Mouse (Mus musculus) kidney, postnatal 4 days (tissue): ENCODE measurements around the gene Akap5.

Source experiments
- DNase-seq, 2 experiments: peaks; one replicate each; pipeline ENCODE4 v3.0.0; 2021; ENCODE audit warnings: mixed read lengths in 2 of 2

Gene Akap5

GRCm38 (mm10) chr12:76369206-76369977 is 44.7 kb downstream of the Akap5 start, which contains the start of gene Zbtb25:
TSS of gene Zbtb25 (minus strand) at chr12:76369602.
- peak; percentile 83 to 92 for DNase-seq

DNA sequence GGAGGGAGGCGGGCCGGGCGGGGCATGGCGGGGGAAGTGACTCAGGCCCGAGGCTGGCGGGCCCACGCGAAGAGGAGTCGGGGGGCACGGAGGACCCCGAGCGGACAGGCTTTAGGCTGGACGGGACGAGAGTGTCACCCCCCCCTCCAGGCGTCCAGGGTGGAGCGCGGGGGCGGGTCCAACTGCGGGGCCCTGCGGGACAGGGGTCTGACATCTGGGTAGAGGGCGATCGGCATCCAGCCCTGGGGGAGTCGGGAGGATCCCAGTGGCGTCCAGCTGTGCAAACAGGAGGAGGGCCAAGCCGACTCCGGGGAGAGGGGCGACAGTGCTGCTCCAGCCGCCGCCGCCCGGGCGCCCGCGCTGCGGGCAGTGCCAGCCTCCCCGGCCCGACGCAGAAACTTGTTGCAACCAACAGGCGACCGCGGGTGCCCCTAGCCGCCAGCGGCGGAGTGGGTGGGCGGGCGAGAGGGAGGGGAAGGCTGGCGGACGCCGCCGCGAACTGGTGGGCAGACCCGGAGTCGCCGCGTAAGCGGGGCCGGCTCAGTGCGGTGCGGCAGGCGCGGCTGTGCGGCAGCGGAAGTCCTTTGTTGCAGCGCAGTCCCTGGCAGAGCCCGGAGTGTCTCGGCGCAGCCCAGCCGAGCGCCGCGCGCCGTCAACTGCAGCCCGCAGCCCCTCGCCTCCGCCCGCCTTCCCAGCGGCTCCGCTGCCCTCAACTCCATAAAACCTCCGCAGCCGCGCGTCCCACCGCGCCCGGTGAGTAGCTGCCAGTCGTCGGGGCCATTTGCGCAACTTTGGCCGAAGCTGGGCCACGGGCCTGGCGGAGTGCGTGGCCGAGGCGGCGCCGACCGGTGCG is 45.5 kb downstream of the Akap5 start, which contains the start of gene Zbtb1:
Zbtb1 (plus strand) TSS at position 289 of the 853 bp plus-strand sequence.
- peak; percentile 83 to 91 for DNase-seq

GRCm38 (mm10) chr12:76370831-76371571 is 46.3 kb downstream of the Akap5 start:
- peak; percentile 86 to 92 for DNase-seq

DNA sequence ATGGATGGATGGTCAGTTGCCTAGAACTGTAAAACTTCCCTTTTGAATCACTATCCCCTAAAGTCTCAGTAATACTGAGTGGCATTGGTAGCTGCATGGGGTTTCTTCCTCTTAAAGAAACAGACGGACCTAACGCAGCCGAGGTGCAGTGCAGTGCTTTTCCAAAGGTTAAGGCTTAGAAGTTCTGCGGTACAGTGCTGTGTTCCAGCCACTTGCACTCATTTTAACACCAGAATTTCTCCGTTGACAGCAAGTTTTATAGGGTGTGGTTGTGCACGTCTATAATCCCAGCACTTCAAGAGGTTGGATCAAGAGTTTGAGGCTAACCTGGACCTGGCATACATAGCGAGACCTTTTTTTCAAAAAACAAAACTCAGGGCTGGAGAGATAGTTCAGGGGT is 47.4 kb downstream of the Akap5 start:
- no peak for DNase-seq

- peak; percentile 22 to 27 for DNase-seq
Observed at GRCm38 (mm10) chr12:76372881-76373818, 48.5 kb downstream of the Akap5 start.

DNA sequence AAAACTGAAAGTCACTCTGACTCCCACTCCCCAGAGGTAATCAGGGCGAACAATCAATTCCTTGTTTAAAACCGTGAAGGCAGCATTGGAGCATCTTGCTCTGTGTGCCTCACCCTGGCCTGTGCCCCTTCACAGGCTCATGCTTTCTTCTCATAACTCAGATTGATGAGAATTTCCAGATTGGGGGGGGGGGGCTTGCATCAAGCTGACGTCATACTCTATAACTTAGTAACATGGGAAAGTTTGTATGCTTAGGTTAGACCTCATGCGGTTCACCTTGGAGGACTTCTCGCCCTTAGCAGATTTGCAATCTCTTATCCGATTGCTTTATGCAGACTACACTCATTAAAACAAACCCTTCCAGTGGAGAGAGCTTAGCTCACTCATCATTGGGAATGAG is 49.3 kb downstream of the Akap5 start:
- no peak for DNase-seq

DNA sequence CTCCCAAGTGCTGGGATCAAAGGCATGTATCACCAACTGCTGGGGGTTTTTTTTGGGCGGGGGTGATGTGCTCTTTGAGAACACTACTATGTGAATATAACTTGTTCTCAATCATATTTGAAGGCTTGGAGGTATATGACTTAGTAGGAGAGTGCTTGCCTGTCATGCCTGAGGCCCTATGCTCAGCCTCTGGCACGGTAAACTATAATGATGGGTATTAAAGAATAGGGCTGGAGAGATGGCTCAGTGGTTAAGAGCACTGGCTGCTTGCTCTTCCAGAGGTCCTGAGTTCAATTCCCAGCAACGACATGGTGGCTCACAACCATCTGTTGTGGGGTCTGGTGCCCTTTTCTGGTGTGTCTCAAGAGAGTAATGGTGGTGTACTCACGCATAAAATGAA is 50.2 kb downstream of the Akap5 start:
- no peak for DNase-seq

DNA sequence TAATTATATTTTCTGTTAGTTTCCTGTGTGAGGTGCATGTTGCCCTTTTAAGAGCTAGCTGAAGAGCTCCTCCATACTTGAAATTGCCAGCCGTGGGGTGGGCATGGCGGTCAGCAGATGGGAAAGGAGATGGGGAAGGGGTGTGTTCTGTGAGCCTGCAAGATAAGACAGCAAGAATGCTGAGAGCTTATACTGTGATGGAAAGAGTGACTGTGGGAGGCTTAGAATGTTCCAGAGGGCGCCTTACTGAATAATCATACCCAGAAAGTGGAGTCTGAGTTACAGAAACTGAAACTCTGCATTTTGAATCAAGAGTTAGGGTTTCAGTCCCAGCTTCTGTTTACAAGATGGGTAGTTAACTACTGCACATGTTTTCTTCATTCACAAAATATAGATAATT is 50.8 kb downstream of the Akap5 start:
- DNase-seq, result no peak

- peak in 1 of 2 experiments; percentile 36 for DNase-seq
Observed at GRCm38 (mm10) chr12:76376649-76377048, 52.0 kb downstream of the Akap5 start.

GRCm38 (mm10) chr12:76377059-76377458 is 52.4 kb downstream of the Akap5 start:
- no peak for DNase-seq

DNA sequence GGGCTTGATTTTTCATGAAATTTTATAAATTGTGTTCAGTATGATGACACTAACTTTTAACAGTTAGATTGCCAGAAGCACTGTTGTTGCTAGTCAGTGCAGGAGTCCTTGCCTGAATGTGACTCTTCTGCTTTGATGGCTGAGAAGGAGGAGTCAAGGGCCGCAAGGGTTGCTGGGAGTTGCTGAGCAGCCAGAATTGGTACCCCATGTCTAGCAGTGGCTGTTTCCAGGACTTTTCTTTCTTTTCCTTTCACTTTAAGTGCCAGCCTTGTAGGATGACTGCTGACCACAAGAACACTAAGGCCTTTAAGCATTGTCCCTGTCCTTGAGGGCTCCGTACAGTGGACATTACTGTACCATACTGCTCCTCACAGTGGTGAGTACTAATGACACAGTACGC is 53.0 kb downstream of the Akap5 start:
- DNase-seq, result no peak

DNA sequence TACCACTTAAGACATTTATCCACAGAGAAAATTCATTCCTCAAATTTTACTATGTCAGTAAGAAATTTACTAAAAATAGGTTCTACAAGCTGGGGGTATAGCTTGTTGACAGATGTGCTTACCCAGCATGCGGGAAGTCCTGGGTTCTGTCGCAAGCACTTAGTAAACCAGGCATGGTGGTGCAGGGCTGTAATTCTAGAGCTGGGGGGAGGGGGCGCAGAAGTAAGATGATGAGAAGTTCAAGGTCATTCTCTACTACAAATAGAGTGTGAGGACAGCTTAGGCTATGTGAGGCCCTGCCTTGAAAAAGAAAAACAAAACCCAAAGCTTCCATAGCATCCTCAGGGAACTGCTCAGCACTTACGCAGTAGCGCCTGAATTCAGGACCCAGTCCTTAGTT is 53.9 kb downstream of the Akap5 start:
- no peak for DNase-seq

GRCm38 (mm10) chr12:76380151-76380550 is 55.5 kb downstream of the Akap5 start:
- DNase-seq, result no peak
